Mouse (Mus musculus) hindbrain, postnatal 0 days (tissue): Measurements from ENCODE around the gene Vmp1. TPM values are rescaled to one million over a fixed set of nuclear protein-coding genes. Genes with fewer than 3 reads are reported as not detected.

Experiments used
- ATAC-seq: fragments of 200-750 bp; cut with Nextera tagmentation; 2 replicates; pipeline ENCODE4 v1.8.0; 2017; ENCODE audit warnings: mild to moderate bottlenecking, moderate TSS enrichment, moderate library complexity
- DNase-seq: peaks from one replicate; pipeline ENCODE4 v3.0.0-alpha.2; 2015; ENCODE audit warnings: low spot score
- H3K27ac ChIP-seq: fragments of 300-500 bp; sonication (generic); 2 replicates; pipeline ENCODE4 v1.5.1; 2014; ENCODE audit warnings: mild to moderate bottlenecking
- H3K27me3 ChIP-seq: fragments of 300-500 bp; sonication (generic); 2 replicates; pipeline ENCODE4 v1.6.1; 2014; ENCODE audit warnings: low read length, mixed read lengths; ENCODE audit not compliant: insufficient read depth
- H3K36me3 ChIP-seq: fragments of 300-500 bp; sonication (generic); 2 replicates; pipeline ENCODE4 v1.6.1; 2014; ENCODE audit warnings: low read length, mixed read lengths; ENCODE audit not compliant: insufficient read depth
- H3K4me1 ChIP-seq: fragments of 300-500 bp; sonication (generic); 2 replicates; pipeline ENCODE4 v1.6.1; 2014; ENCODE audit warnings: antibody characterized with exemption, low read length, mixed read lengths; ENCODE audit not compliant: insufficient read depth
- H3K4me2 ChIP-seq: fragments of 300-500 bp; sonication (generic); 2 replicates; pipeline ENCODE4 v1.6.1; 2014; ENCODE audit warnings: low read depth, mild to moderate bottlenecking, low read length, moderate library complexity, mixed read lengths
- H3K4me3 ChIP-seq: fragments of 300-500 bp; sonication (generic); 2 replicates; pipeline ENCODE4 v1.5.1; 2014; ENCODE audit warnings: low read length
- H3K9ac ChIP-seq: fragments of 300-500 bp; sonication (generic); replicated peaks from 2 replicates; pipeline ENCODE4 v1.6.1; 2014; ENCODE audit warnings: mild to moderate bottlenecking, low read length, moderate library complexity, mixed read lengths
- H3K9me3 ChIP-seq: fragments of 300-500 bp; sonication (generic); 2 replicates; pipeline ENCODE4 v1.6.1; 2016; ENCODE audit warnings: low read length, mixed read lengths
- CTCF ChIP-seq: IDR thresholded peaks from 2 replicates; pipeline ENCODE4 v1.5.1; 2016; ENCODE audit warnings: antibody characterized with exemption, control low read depth, low read depth
- WGBS: fragments of 180-500 bp; shearing (Covaris S2); extraction: QIAGEN DNeasy Blood & Tissue Kit; methylation state at CpG from one replicate; pipeline ENCODE4 v1.1.7; 2014; 5-methylcytosine and 5-hydroxymethylcytosine counted together
- polyA plus RNA-seq: library from polyadenylated mRNA; unstranded; fragments of >200 nt; fragmentation: Nextera tagmentation; extraction: Ambion mirVana; gene quantifications from 2 replicates; pipeline ENCODE4 v1.2.1, GENCODE M21; 2015
- total RNA-seq: library from RNA; depleted of rRNA; stranded (reverse); fragments of >200 nt; gene quantifications from 2 replicates; pipeline ENCODE4 v1.2.3, GENCODE M21; 2014

The Vmp1 gene
- total and polyA plus RNA-seq, 2 experiments from 2014 or later: 51.6 to 129 TPM

GRCm38 (mm10) chr11:86604289-86604688 is 79.3 kb downstream of the Vmp1 start:
- no peak for TF ChIP-seq CTCF
- no peak for ATAC-seq

GRCm38 (mm10) chr11:86603719-86604118 is 79.9 kb downstream of the Vmp1 start:
- H3K4me3 ChIP-seq: no peak overlapping the region
- no peak overlapping the region for H3K4me2 ChIP-seq
- 100% methylated on average over 1 of the region's 1 CpGs for WGBS
- no peak overlapping the region for H3K27ac ChIP-seq
- no peaks in the 10 kb centered on the region for H3K27me3 ChIP-seq
- DNase-seq: no peak
- TF ChIP-seq CTCF: no peak
- H3K9me3 ChIP-seq: no peaks in the 10 kb centered on the region
- no peaks in the 10 kb centered on the region for H3K4me1 ChIP-seq
- no peak overlapping the region for H3K9ac ChIP-seq
- peaks cover 20% of the 10 kb centered on the region for H3K36me3 ChIP-seq
- no peak for ATAC-seq

More at GRCm38 (mm10) chr11:86604289-86604688, 79.3 kb downstream of the Vmp1 start:
- no peak for DNase-seq
- WGBS: 99% methylated on average over 3 of the region's 3 CpGs
- Histone ChIP-seq H3K9me3 (no peaks in the 10 kb centered on the region), H3K27ac (no peak overlapping the region), H3K4me2 (no peak overlapping the region), H3K4me1 (no peaks in the 10 kb centered on the region), H3K9ac (no peak overlapping the region), H3K36me3 (peaks cover 20% of the 10 kb centered on the region), H3K27me3 (no peaks in the 10 kb centered on the region), H3K4me3 (no peak overlapping the region)

DNA sequence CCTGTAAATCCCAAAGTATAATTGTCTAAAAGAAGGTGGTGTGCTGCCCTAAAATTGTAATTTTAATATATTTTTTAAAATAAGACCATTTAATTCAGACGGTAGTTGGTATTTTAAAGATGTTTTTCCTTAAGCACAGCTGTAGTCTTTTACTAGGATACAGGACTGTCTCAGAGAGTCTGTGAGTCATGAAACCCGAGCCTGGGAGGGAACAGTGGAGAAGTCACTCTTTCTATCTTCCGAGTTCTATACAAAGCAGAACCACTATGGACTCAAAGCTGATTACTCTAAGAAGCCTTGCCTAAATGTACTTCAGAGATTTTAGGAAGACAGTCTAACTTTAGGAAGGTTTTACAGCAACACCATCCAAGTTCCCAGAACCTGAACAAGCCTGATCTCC is 81.5 kb downstream of the Vmp1 start:
- ATAC-seq: no peak
- DNase-seq: no peak
- Histone ChIP-seq H3K4me2 (no peak overlapping the region), H3K4me1 (no peaks in the 10 kb centered on the region), H3K9me3 (no peaks in the 10 kb centered on the region), H3K27ac (no peak overlapping the region), H3K27me3 (no peaks in the 10 kb centered on the region), H3K4me3 (no peak overlapping the region), H3K9ac (no peak overlapping the region), H3K36me3 (peaks cover 20% of the 10 kb centered on the region)
- no peak for TF ChIP-seq CTCF
- 76% methylated on average over 3 of the region's 3 CpGs for WGBS

DNA sequence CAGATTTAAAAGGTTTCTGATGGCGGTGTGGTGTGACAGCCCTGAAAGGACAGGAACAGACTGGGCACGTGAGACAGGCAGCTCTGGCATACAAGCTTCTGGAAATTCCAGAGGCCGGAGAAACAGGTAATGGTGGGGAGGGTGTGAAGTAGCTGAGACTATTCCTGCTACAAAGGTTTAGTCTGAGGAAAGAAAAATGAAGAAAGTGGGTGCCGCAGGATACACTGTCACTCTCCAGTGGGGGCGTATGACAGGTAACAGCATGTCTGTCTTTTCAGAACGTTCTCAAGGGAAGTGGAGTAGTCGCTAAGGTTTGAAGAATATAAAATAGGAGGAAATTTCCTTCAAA is 83.5 kb downstream of the Vmp1 start:
- DNase-seq: no peak
- no peaks in the 10 kb centered on the region for H3K27me3 ChIP-seq
- ATAC-seq: no peak
- WGBS: 95% methylated on average over 7 of the region's 7 CpGs
- H3K27ac ChIP-seq: no peak overlapping the region
- no peaks in the 10 kb centered on the region for H3K4me1 ChIP-seq
- no peak for TF ChIP-seq CTCF
- no peak overlapping the region for H3K9ac ChIP-seq
- H3K36me3 ChIP-seq: 0 out of 2 replicates have a peak, but pooled peaks cover 6% of the 10 kb centered on the region
- H3K4me3 ChIP-seq: no peak overlapping the region
- no peak overlapping the region for H3K4me2 ChIP-seq
- H3K9me3 ChIP-seq: no peaks in the 10 kb centered on the region

DNA sequence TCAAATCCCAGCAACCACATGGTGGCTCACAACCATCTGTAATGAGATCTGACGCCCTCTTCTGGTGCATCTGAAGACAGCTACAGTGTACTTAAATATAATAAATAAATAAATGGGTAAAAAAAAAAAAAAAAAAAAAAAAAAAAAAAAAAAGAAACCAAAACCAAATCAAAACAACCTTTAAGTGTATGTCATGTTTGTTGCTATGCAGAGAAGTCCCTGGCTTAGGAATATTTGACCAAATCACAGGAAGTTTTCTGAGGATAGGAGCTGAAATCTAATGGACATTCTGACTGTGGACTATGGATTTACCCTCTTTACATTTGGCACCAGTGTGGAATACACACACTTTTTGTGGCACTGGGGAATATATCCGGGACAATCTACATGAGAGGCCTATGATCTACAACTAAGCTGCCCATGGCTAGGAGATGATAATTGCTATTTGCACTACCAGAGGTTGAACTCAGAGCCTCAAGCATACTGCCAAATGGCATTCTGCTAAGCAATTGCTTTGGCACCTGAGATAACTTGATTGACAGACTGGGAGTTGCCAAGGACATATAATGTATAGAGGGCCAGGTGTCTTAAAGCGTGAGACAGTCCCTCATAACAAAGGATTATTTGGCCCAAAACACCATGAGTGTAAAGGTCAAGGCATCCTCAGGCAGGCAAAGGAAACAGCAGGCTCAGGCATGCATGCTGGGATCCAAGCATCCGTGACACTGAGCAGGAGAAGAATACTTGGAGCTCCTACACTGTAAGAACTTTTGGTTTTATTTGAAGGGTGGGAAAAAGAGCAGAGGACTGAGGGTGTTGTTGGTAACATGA is 84.0 kb downstream of the Vmp1 start:
- Histone ChIP-seq H3K4me1 (no peaks in the 10 kb centered on the region), H3K4me3 (no peak overlapping the region), H3K4me2 (no peak overlapping the region), H3K27me3 (no peaks in the 10 kb centered on the region), H3K9me3 (no peaks in the 10 kb centered on the region), H3K36me3 (0 out of 2 replicates have a peak, but pooled peaks cover under 1% of the 10 kb centered on the region), H3K9ac (no peak overlapping the region), H3K27ac (no peak overlapping the region)
- WGBS: 78% methylated on average over 4 of the region's 4 CpGs
- TF ChIP-seq CTCF: no peak
- no peak for ATAC-seq
- no peak for DNase-seq

DNA sequence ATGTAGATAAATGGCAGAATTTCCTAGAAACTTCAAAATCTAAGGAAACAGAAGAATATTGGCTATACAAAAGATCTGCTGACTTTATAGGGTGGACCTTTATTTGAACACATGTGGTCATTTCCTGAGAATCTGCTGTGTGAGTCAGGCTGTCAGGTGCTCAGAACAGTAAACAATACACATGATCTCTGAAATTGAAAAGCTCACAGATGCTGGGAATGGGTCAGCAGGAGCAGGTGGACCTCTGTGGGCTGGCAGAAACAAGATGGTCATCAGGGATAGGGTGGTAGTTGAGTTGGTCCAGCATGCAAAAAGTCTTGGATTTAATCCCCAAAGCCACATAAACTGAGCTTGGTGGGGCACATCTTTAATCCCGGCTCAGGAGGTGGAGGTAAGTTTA is 85.1 kb downstream of the Vmp1 start:
- ATAC-seq (no peak), DNase-seq (no peak)
- WGBS: 77% methylated on average over 1 of the region's 1 CpGs
- no peaks in the 10 kb centered on the region for H3K27me3 ChIP-seq
- H3K36me3 ChIP-seq: no peaks in the 10 kb centered on the region
- H3K4me1 ChIP-seq: no peaks in the 10 kb centered on the region
- no peak overlapping the region for H3K27ac ChIP-seq
- H3K4me2 ChIP-seq: no peak overlapping the region
- no peaks in the 10 kb centered on the region for H3K9me3 ChIP-seq
- no peak overlapping the region for H3K4me3 ChIP-seq
- TF ChIP-seq CTCF: no peak
- no peak overlapping the region for H3K9ac ChIP-seq

DNA sequence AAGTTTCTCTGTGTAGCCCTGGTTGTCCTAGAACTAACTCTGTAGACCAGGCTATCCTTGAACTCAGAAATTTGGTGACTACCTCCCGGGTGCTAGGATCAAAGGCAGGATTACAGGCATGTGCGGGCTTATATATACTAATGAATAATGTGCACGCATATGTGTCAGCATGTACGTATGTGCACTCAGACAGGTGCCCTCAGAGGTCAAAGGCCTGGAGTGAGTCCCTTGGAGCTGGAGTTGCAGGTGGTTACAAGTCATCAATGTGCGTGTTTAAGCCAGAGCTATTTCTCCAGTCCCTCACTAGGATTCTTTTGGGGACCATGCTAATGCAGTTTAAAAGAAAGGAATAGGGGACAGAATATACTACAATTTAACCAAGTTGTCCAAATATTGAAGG is 85.5 kb downstream of the Vmp1 start:
- Histone ChIP-seq H3K27ac (no peak overlapping the region), H3K9me3 (no peaks in the 10 kb centered on the region), H3K4me3 (no peak overlapping the region), H3K4me2 (no peak overlapping the region), H3K9ac (no peak overlapping the region), H3K36me3 (no peaks in the 10 kb centered on the region), H3K27me3 (no peaks in the 10 kb centered on the region), H3K4me1 (no peaks in the 10 kb centered on the region)
- WGBS: 91% methylated on average over 5 of the region's 5 CpGs
- TF ChIP-seq CTCF: no peak
- ATAC-seq (no peak), DNase-seq (no peak)
